Mouse (Mus musculus) intestine, embryonic 15.5 days (tissue): ENCODE measurements at regions not wholly inside any gene's neighbourhood (a gene's known extent, or its start where the extent isn't known, plus 50 kb on each side); places are given as distances from the start of the nearest gene placed in this dataset.

Source experiments
- ATAC-seq: fragments of 200-750 bp; cut with Nextera tagmentation; 2 replicates; pipeline ENCODE4 v1.8.0; 2017; ENCODE audit warnings: moderate TSS enrichment, moderate library complexity
- H3K27ac ChIP-seq: fragments of 300-500 bp; sonication (generic); 2 replicates; pipeline ENCODE4 v1.5.1; 2015; ENCODE audit warnings: mild to moderate bottlenecking, inconsistent platforms
- H3K27me3 ChIP-seq: fragments of 300-500 bp; sonication (generic); replicated peaks from 2 replicates; pipeline ENCODE4 v1.6.1; 2015; ENCODE audit warnings: inconsistent platforms
- H3K36me3 ChIP-seq: fragments of 300-500 bp; sonication (generic); 2 replicates; pipeline ENCODE4 v1.6.1; 2015; ENCODE audit warnings: inconsistent platforms
- H3K4me1 ChIP-seq: fragments of 300-500 bp; sonication (generic); replicated peaks from 2 replicates; pipeline ENCODE4 v1.6.1; 2015; ENCODE audit warnings: inconsistent platforms
- H3K4me2 ChIP-seq: fragments of 300-500 bp; sonication (generic); replicated peaks from 2 replicates; pipeline ENCODE4 v1.6.1; 2015; ENCODE audit warnings: mild to moderate bottlenecking, inconsistent platforms
- H3K4me3 ChIP-seq: fragments of 300-500 bp; sonication (generic); replicated peaks from 2 replicates; pipeline ENCODE4 v1.5.1; 2015; ENCODE audit warnings: inconsistent platforms
- H3K9ac ChIP-seq: fragments of 300-500 bp; sonication (generic); 2 replicates; pipeline ENCODE4 v1.6.1; 2015; ENCODE audit warnings: inconsistent platforms
- H3K9me3 ChIP-seq: fragments of 300-500 bp; sonication (generic); 2 replicates; pipeline ENCODE4 v1.6.1; 2016; ENCODE audit warnings: inconsistent platforms
- WGBS: fragments of 180-500 bp; shearing (Covaris S2); methylation state at CpG from one replicate; pipeline ENCODE4 v1.1.7; 2015; 5-methylcytosine and 5-hydroxymethylcytosine counted together

DNA sequence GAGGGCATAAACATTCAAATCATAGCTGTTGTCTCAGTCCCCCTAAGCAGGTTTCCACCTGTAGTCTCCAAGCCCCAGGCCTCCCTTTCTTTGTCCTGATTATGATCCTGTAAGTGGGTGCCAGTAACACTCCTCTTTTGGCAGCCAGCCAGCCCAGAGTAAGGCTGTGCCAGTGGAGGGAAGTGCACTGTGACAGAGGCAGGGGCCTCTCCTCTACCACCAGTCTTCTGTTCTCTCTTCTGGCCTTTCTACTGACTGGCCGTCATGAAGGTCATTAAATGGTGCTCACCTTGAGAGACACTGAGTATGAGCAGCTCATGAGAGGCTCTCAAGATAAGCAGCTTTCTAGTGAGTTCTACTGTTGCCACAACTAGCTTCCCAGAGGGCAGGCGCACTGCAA is 63.5 kb upstream of the Met start:
- Histone ChIP-seq H3K4me3 (no peak overlapping the region), H3K4me1 (no peaks in the 10 kb centered on the region), H3K9ac (no peak overlapping the region), H3K36me3 (no peaks in the 10 kb centered on the region), H3K4me2 (no peak overlapping the region), H3K9me3 (no peaks in the 10 kb centered on the region), H3K27ac (no peak overlapping the region), H3K27me3 (no peaks in the 10 kb centered on the region)
- 84% methylated on average over 2 of the region's 2 CpGs for WGBS
- ATAC-seq, result peak; percentile 51; the same call in 1 of the 2 replicates

DNA sequence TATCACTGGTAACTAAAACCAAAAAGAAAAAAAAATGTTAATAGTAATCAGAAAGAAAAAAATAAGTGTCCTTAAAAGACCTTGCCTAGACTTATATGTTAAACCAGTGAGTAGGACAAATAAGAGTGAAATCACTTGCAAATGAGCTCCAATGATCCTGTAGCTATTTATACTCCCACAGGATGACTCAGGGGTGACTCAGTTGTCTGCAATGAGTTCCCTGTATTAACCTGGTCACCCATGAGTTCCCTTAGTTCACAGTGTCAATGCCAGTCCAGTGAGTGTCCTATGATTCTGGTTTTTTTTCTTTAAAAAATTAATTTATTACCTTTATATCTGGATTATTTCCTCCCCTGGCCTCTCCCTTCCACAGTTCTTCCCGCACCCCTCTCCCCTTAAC is 55.5 kb upstream of the Met start:
- ATAC-seq, result no peak
- 75% methylated on average over 1 of the region's 1 CpGs for WGBS
- H3K27ac ChIP-seq, result no peak overlapping the region
- no peaks in the 10 kb centered on the region for H3K36me3 ChIP-seq
- H3K9ac ChIP-seq, result no peak overlapping the region
- H3K9me3 ChIP-seq, result no peaks in the 10 kb centered on the region
- no peak overlapping the region for H3K4me3 ChIP-seq
- no peaks in the 10 kb centered on the region for H3K27me3 ChIP-seq
- H3K4me2 ChIP-seq, result no peak overlapping the region
- no peaks in the 10 kb centered on the region for H3K4me1 ChIP-seq

DNA sequence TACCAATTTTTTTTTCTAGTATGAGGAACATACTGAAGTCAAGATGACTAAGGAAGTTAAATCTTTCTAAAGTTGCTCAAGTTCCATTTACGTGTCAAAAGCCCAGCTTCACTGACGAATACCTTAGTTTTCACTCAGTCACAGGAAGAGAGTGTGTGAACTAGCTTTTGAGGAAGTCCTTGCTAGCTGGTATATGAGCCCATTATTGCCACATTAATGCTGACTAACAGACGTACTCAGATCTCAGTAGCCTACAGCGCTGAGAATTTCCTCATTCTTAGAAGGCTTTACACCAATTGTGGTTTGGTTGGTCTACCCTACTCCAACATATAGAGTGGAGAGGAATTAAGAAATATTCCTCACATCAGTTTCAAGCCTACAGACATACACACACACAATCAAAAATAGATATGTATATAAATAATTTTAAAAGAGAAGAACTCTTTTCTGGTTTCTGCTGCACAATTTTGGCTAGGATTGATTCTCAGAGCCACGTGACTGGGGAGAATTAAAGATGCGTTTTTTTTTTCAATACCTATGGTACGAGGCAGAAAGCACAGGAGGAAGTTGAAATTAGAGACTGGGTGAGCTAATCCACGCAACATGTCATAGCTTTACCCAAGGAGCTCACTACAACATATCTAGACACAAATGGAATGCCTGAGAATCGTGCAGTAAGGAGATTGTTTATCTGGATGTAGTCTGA is 53.7 kb upstream of the Met start:
- H3K4me2 ChIP-seq, result no peak overlapping the region

DNA sequence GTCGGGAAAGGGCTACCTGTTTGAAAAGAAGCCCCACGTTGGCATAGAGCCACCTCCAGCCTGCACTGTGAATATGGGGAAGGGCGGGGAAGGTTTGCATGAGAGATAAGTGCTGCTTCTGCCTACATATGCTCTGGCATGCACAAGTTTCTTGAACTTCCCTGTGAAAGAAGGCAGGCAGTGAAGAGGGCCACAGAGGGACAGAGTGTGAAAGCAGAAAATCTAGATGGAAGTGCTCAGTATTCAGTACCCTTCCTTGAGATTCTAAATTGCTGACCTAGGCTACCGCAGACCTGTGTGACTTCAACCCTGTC is 53.2 kb upstream of the Met start:
- Histone ChIP-seq H3K9ac (no peak overlapping the region), H3K4me2 (no peak overlapping the region), H3K4me1 (no peaks in the 10 kb centered on the region), H3K27me3 (no peaks in the 10 kb centered on the region), H3K36me3 (no peaks in the 10 kb centered on the region), H3K9me3 (no peaks in the 10 kb centered on the region), H3K4me3 (no peak overlapping the region), H3K27ac (no peak overlapping the region)
- WGBS, result 51% methylated on average over 4 of the region's 4 CpGs
- no peak for ATAC-seq

More for the DNA sequence above, 53.7 kb upstream of the Met start:
- Histone ChIP-seq H3K4me1 (no peaks in the 10 kb centered on the region), H3K27ac (no peak overlapping the region), H3K27me3 (no peaks in the 10 kb centered on the region), H3K9ac (no peak overlapping the region), H3K9me3 (no peaks in the 10 kb centered on the region), H3K36me3 (no peaks in the 10 kb centered on the region), H3K4me3 (no peak overlapping the region)
- 72% methylated on average over 9 of the region's 9 CpGs for WGBS
- ATAC-seq, result no peak
